Mouse (Mus musculus): ENCODE data around the gene Pacs2. TPM values are rescaled to one million over a fixed set of nuclear protein-coding genes. Genes with fewer than 3 reads are reported as not detected.

The Pacs2 gene
- total RNA-seq (2012; rRNA removed), result 17.2 and 20.7 TPM in 2 replicates

- DNase-seq (ENCODE audit: low read depth, low spot score), result peak; percentile 64
- H3K9ac ChIP-seq (ENCODE audit: insufficient read depth, low read depth, low read length, poor library complexity, severe bottlenecking), result peak within 1 kb of the TSS; percentile 92
- peak within 1 kb of the TSS; percentile 95 for H3K4me3 ChIP-seq (ENCODE audit: insufficient read depth in 1 of 2, low read depth in 1 of 2, low read length in 2 of 2, poor library complexity in 1 of 2, severe bottlenecking in 1 of 2)
- in situ Hi-C loops (cut with MboI; ENCODE audit: low sequenced_read_pairs in 2 of 2, unreplicated experiment in 2 of 2), result no loop called here
- H3K27ac ChIP-seq (ENCODE audit: insufficient read depth, low read depth, low read length, poor library complexity, severe bottlenecking), result peak within 1 kb of the TSS; percentile 64
- H3K4me1 ChIP-seq (ENCODE audit: control insufficient read depth in 2 of 2, insufficient read depth in 2 of 2, low read length in 2 of 2, poor library complexity in 1 of 2), result peaks cover 2 to 7% of the 10 kb centered on the region in 2 experiments; a peak in 1 of 4 replicates
- TF ChIP-seq HCFC1 (IDR thresholded peaks at IDR 0.05; ENCODE audit: borderline replicate concordance, insufficient read depth, low read length) (no peak), MAFK (IDR thresholded peaks at IDR 0.05; ENCODE audit: insufficient read depth, low read depth, low read length) (no peak), ZNF384 (IDR thresholded peaks at IDR 0.05; ENCODE audit: low read depth, low read length) (no peak), ZC3H11A (IDR thresholded peaks at IDR 0.05; ENCODE audit: borderline replicate concordance, low read depth, low read length) (no peak), CHD2 (IDR thresholded peaks at IDR 0.05; ENCODE audit: low read depth, low read length) (no peak)
- H3K9me3 ChIP-seq (ENCODE audit: control insufficient read depth, insufficient read depth, low read depth, low read length), result no peaks in the 10 kb centered on the region
- no peaks in the 10 kb centered on the region for H3K36me3 ChIP-seq (ENCODE audit: control insufficient read depth, insufficient read depth, low read length, poor library complexity, severe bottlenecking)
These were observed at the start of gene Pacs2 for GRCm38 (mm10) chr12:113013604-113014558. Gene Pacs2 (plus strand): TSS chr12:113014508.

- Histone ChIP-seq H3K4me1 (ENCODE audit: control insufficient read depth in 2 of 2, insufficient read depth in 2 of 2, low read length in 2 of 2, poor library complexity in 1 of 2) (no peaks in the 10 kb centered on the region), H3K4me3 (ENCODE audit: insufficient read depth in 1 of 2, low read depth in 1 of 2, low read length in 2 of 2, poor library complexity in 1 of 2, severe bottlenecking in 1 of 2) (no peak overlapping the region), H3K9ac (ENCODE audit: insufficient read depth, low read depth, low read length, poor library complexity, severe bottlenecking) (no peak overlapping the region), H3K27ac (ENCODE audit: insufficient read depth, low read depth, low read length, poor library complexity, severe bottlenecking) (no peak overlapping the region), H3K36me3 (ENCODE audit: control insufficient read depth, insufficient read depth, low read length, poor library complexity, severe bottlenecking) (peaks cover 66% of the 10 kb centered on the region), H3K9me3 (ENCODE audit: control insufficient read depth, insufficient read depth, low read depth, low read length) (no peaks in the 10 kb centered on the region)
- in situ Hi-C loops (cut with MboI; ENCODE audit: low sequenced_read_pairs in 2 of 2, unreplicated experiment in 2 of 2), result no loop called here
- no peak for DNase-seq (ENCODE audit: low read depth, low spot score)
- TF ChIP-seq ZNF384 (IDR thresholded peaks at IDR 0.05; ENCODE audit: low read depth, low read length) (no peak), MAFK (IDR thresholded peaks at IDR 0.05; ENCODE audit: insufficient read depth, low read depth, low read length) (no peak), CHD2 (IDR thresholded peaks at IDR 0.05; ENCODE audit: low read depth, low read length) (no peak), ZC3H11A (IDR thresholded peaks at IDR 0.05; ENCODE audit: borderline replicate concordance, low read depth, low read length) (no peak), HCFC1 (IDR thresholded peaks at IDR 0.05; ENCODE audit: borderline replicate concordance, insufficient read depth, low read length) (no peak)
These were observed 48.5 kb upstream of the Pacs2 start for GRCm38 (mm10) chr12:112965783-112966182.

GRCm38 (mm10) chr12:112968943-112969342 lies 45.4 kb upstream of the Pacs2 start:
- Histone ChIP-seq H3K4me3 (ENCODE audit: insufficient read depth in 1 of 2, low read depth in 1 of 2, low read length in 2 of 2, poor library complexity in 1 of 2, severe bottlenecking in 1 of 2) (no peak overlapping the region), H3K4me1 (ENCODE audit: control insufficient read depth in 2 of 2, insufficient read depth in 2 of 2, low read length in 2 of 2, poor library complexity in 1 of 2) (no peaks in the 10 kb centered on the region), H3K9me3 (ENCODE audit: control insufficient read depth, insufficient read depth, low read depth, low read length) (no peaks in the 10 kb centered on the region), H3K36me3 (ENCODE audit: control insufficient read depth, insufficient read depth, low read length, poor library complexity, severe bottlenecking) (peaks cover 49% of the 10 kb centered on the region), H3K27ac (ENCODE audit: insufficient read depth, low read depth, low read length, poor library complexity, severe bottlenecking) (no peak overlapping the region), H3K9ac (ENCODE audit: insufficient read depth, low read depth, low read length, poor library complexity, severe bottlenecking) (no peak overlapping the region)
- no peak for TF ChIP-seq MAFK (IDR thresholded peaks at IDR 0.05; ENCODE audit: insufficient read depth, low read depth, low read length)
- in situ Hi-C loops (cut with MboI; ENCODE audit: low sequenced_read_pairs in 2 of 2, unreplicated experiment in 2 of 2), result no loop called here
- no peak for DNase-seq (ENCODE audit: low read depth, low spot score)

GRCm38 (mm10) chr12:112969616-112970015 lies 44.7 kb upstream of the Pacs2 start:
- no peak for DNase-seq (ENCODE audit: low read depth, low spot score)
- no peak overlapping the region for H3K4me3 ChIP-seq (ENCODE audit: insufficient read depth in 1 of 2, low read depth in 1 of 2, low read length in 2 of 2, poor library complexity in 1 of 2, severe bottlenecking in 1 of 2)
- peaks cover 48% of the 10 kb centered on the region for H3K36me3 ChIP-seq (ENCODE audit: control insufficient read depth, insufficient read depth, low read length, poor library complexity, severe bottlenecking)
- H3K9me3 ChIP-seq (ENCODE audit: control insufficient read depth, insufficient read depth, low read depth, low read length), result no peaks in the 10 kb centered on the region
- TF ChIP-seq ZC3H11A (IDR thresholded peaks at IDR 0.05; ENCODE audit: borderline replicate concordance, low read depth, low read length) (no peak), HCFC1 (IDR thresholded peaks at IDR 0.05; ENCODE audit: borderline replicate concordance, insufficient read depth, low read length) (no peak), MAFK (IDR thresholded peaks at IDR 0.05; ENCODE audit: insufficient read depth, low read depth, low read length) (no peak), CHD2 (IDR thresholded peaks at IDR 0.05; ENCODE audit: low read depth, low read length) (no peak), ZNF384 (IDR thresholded peaks at IDR 0.05; ENCODE audit: low read depth, low read length) (no peak)
- in situ Hi-C loops (cut with MboI; ENCODE audit: low sequenced_read_pairs in 2 of 2, unreplicated experiment in 2 of 2), result no loop called here
- H3K9ac ChIP-seq (ENCODE audit: insufficient read depth, low read depth, low read length, poor library complexity, severe bottlenecking), result no peak overlapping the region
- H3K4me1 ChIP-seq (ENCODE audit: control insufficient read depth in 2 of 2, insufficient read depth in 2 of 2, low read length in 2 of 2, poor library complexity in 1 of 2), result no peaks in the 10 kb centered on the region
- H3K27ac ChIP-seq (ENCODE audit: insufficient read depth, low read depth, low read length, poor library complexity, severe bottlenecking), result no peak overlapping the region
